In genomic region chr14:121219226-121220039, GRCm38 (mm10) we compare ENCODE assay signal across 19 mouse cellular contexts.
DNase-seq lines count a peak whose midpoint lies in the region; ATAC-seq and TF ChIP-seq lines count a peak whose summit lies in the region.
"Had no signal": no experiment of that assay in that cellular context is flagged by ENCODE, and none has a peak within 500 bp of the region (broad histone marks: within the 10 kb centered on the region; RNA-seq: fewer than 3 reads in every experiment).

No protein-coding gene starts in this region.

- no peak for DNase-seq in hindbrain, embryonic 10.5 days (ENCODE audit: low spot score)
- no peak for DNase-seq in neural tube, embryonic 10.5 days (ENCODE audit: extremely low spot score, low spot score)
- no peak for DNase-seq in cerebellum, postnatal 10 days
- DNase-seq in thymus, postnatal 14 days, result no peak
- DNase-seq: cerebellum, adult 11-12 months; heart, adult 11 months; kidney, adult 11 months; right cerebral cortex, postnatal 14 days had no signal

- TF ChIP-seq CTCF in olfactory bulb, adult 2 months (IDR thresholded peaks at IDR 0.05; ENCODE audit: insufficient read depth, low read depth, low read length), result no peak

- H3K9me3 ChIP-seq in hindbrain, embryonic 13.5 days, result no peaks in the 10 kb centered on the region
- H3K9me3 ChIP-seq in hindbrain, embryonic 10.5 days, result peaks cover 4% of the 10 kb centered on the region; the same call in 1 of the 2 replicates
- no peaks in the 10 kb centered on the region for H3K9me3 ChIP-seq in neural tube, embryonic 13.5 days
- H3K9me3 ChIP-seq in forebrain, embryonic 16.5 days (ENCODE audit: control insufficient read depth, low read length), result no peaks in the 10 kb centered on the region
- H3K9me3 ChIP-seq: embryonic facial prominence, embryonic 13.5 days; limb, embryonic 13.5 days; liver, embryonic 15.5 days; stomach, embryonic 15.5 days had no signal

- H3K4me2 ChIP-seq in hindbrain, embryonic 13.5 days, result no peak overlapping the region
- no peak overlapping the region for H3K4me2 ChIP-seq in neural tube, embryonic 13.5 days
- H3K4me2 ChIP-seq in forebrain, embryonic 16.5 days (ENCODE audit: low read length), result no peak overlapping the region
- H3K4me2 ChIP-seq: embryonic facial prominence, embryonic 13.5 days; heart, embryonic 13.5 days; limb, embryonic 13.5 days; liver, embryonic 15.5 days; stomach, embryonic 15.5 days had no signal

- WGBS in hindbrain, embryonic 13.5 days, result 78% methylated on average over 10 of the region's 10 CpGs
- 89% methylated on average over 10 of the region's 10 CpGs for WGBS in hindbrain, embryonic 10.5 days
- WGBS in neural tube, embryonic 13.5 days, result 80% methylated on average over 10 of the region's 10 CpGs
- 71% methylated on average over 10 of the region's 10 CpGs for WGBS in forebrain, embryonic 16.5 days
- WGBS in olfactory bulb, adult 2 months, result 38% methylated on average over 10 of the region's 10 CpGs

- peaks cover 11% of the 10 kb centered on the region for H3K4me1 ChIP-seq in hindbrain, embryonic 13.5 days (replicated peaks)
- peaks cover 4% of the 10 kb centered on the region; the same call in 1 of the 2 replicates for H3K4me1 ChIP-seq in hindbrain, embryonic 10.5 days (replicated peaks)
- H3K4me1 ChIP-seq in neural tube, embryonic 13.5 days (replicated peaks), result peaks cover 9% of the 10 kb centered on the region; the same call in 1 of the 2 replicates
- 0 out of 2 replicates have a peak, but pooled peaks cover 7% of the 10 kb centered on the region for H3K4me1 ChIP-seq in forebrain, embryonic 16.5 days (replicated peaks; ENCODE audit: control insufficient read depth, insufficient read depth, low read length)
- H3K4me1 ChIP-seq in olfactory bulb, adult 2 months (ENCODE audit: control insufficient read depth, insufficient read depth, low read length), result peaks cover 15% of the 10 kb centered on the region
- H3K4me1 ChIP-seq: stomach, embryonic 15.5 days had no signal

- 0 out of 2 replicates have a peak, but pooled peaks have one; percentile 40 for ATAC-seq in hindbrain, embryonic 13.5 days (ENCODE audit: low FRiP score)
- no peak; the same call in 1 of the 2 replicates for ATAC-seq in neural tube, embryonic 13.5 days (ENCODE audit: low read depth)
- peak; percentile 68 for ATAC-seq in forebrain, embryonic 16.5 days
- ATAC-seq: Patski had no signal

- H3K9ac ChIP-seq in hindbrain, embryonic 13.5 days, result no peak overlapping the region
- no peak overlapping the region for H3K9ac ChIP-seq in neural tube, embryonic 13.5 days
- H3K9ac ChIP-seq in forebrain, embryonic 16.5 days (replicated peaks; ENCODE audit: low read depth, low read length), result no peak overlapping the region
- H3K9ac ChIP-seq: embryonic facial prominence, embryonic 13.5 days; heart, embryonic 13.5 days; limb, embryonic 13.5 days; liver, embryonic 15.5 days; stomach, embryonic 15.5 days had no signal

- peak overlapping the region; percentile 65 for H3K27ac ChIP-seq in hindbrain, embryonic 13.5 days
- no peak overlapping the region for H3K27ac ChIP-seq in hindbrain, embryonic 10.5 days
- H3K27ac ChIP-seq in neural tube, embryonic 13.5 days (replicated peaks), result 0 out of 2 replicates have a peak overlapping the region, but pooled peaks have one; percentile 3
- peak overlapping the region; percentile 56 for H3K27ac ChIP-seq in forebrain, embryonic 16.5 days (ENCODE audit: low read length)
- H3K27ac ChIP-seq in olfactory bulb, adult 2 months (ENCODE audit: insufficient read depth, low read depth, low read length), result peak overlapping the region; percentile 78
- H3K27ac ChIP-seq: embryonic facial prominence, embryonic 13.5 days; heart, embryonic 13.5 days; kidney, postnatal 0 days; limb, embryonic 13.5 days; liver, embryonic 15.5 days; stomach, embryonic 15.5 days had no signal

- H3K4me3 ChIP-seq in hindbrain, embryonic 13.5 days, result no peak overlapping the region
- H3K4me3 ChIP-seq in hindbrain, embryonic 10.5 days, result no peak overlapping the region
- no peak overlapping the region for H3K4me3 ChIP-seq in neural tube, embryonic 13.5 days
- H3K4me3 ChIP-seq in forebrain, embryonic 16.5 days (replicated peaks; ENCODE audit: low read length), result no peak overlapping the region
- H3K4me3 ChIP-seq in olfactory bulb, adult 2 months (ENCODE audit: insufficient read depth, low read depth, low read length), result no peak overlapping the region
- H3K4me3 ChIP-seq: embryonic facial prominence, embryonic 13.5 days; heart, embryonic 13.5 days; limb, embryonic 13.5 days; liver, embryonic 15.5 days; stomach, embryonic 15.5 days had no signal

- no peaks in the 10 kb centered on the region for H3K27me3 ChIP-seq in hindbrain, embryonic 13.5 days
- H3K27me3 ChIP-seq in hindbrain, embryonic 10.5 days (ENCODE audit: insufficient read depth, poor library complexity, severe bottlenecking), result no peaks in the 10 kb centered on the region
- no peaks in the 10 kb centered on the region for H3K27me3 ChIP-seq in neural tube, embryonic 13.5 days
- H3K27me3 ChIP-seq in forebrain, embryonic 16.5 days (replicated peaks; ENCODE audit: control insufficient read depth, insufficient read depth, low read length), result no peaks in the 10 kb centered on the region
- H3K27me3 ChIP-seq: embryonic facial prominence, embryonic 13.5 days; heart, embryonic 13.5 days; limb, embryonic 13.5 days; liver, embryonic 15.5 days; Patski; stomach, embryonic 15.5 days had no signal

- TF ChIP-seq POLR2A in olfactory bulb, adult 2 months (IDR thresholded peaks at IDR 0.05; ENCODE audit: insufficient read depth, low read depth, low read length), result no peak

- peaks cover 29% of the 10 kb centered on the region for H3K36me3 ChIP-seq in hindbrain, embryonic 13.5 days
- H3K36me3 ChIP-seq in hindbrain, embryonic 10.5 days, result peaks cover 33% of the 10 kb centered on the region
- H3K36me3 ChIP-seq in neural tube, embryonic 13.5 days, result peaks cover 25% of the 10 kb centered on the region
- peaks cover 5% of the 10 kb centered on the region for H3K36me3 ChIP-seq in forebrain, embryonic 16.5 days (ENCODE audit: control insufficient read depth, insufficient read depth)
